Mouse (Mus musculus) bone marrow, adult 2 months (tissue): ENCODE measurements at regions not wholly inside any gene's neighbourhood (a gene's known extent, or its start where the extent isn't known, plus 50 kb on each side); places are given as distances from the start of the nearest gene placed in this dataset.

Experiments used
- H3K27ac ChIP-seq: fragments of 200-500 bp; 2 replicates; pipeline ENCODE4 v1.5.1; 2012; ENCODE audit warnings: low read depth, mild to moderate bottlenecking, control low read depth, inconsistent platforms, low read length; ENCODE audit not compliant: control insufficient read depth, poor library complexity, insufficient read depth
- H3K4me1 ChIP-seq: fragments of 200-500 bp; 2 replicates; pipeline ENCODE4 v1.6.1; 2011; ENCODE audit warnings: low read length; ENCODE audit not compliant: control insufficient read depth, insufficient read depth
- H3K4me3 ChIP-seq: fragments of 200-500 bp; replicated peaks from 2 replicates; pipeline ENCODE3; 2011; ENCODE audit warnings: mild to moderate bottlenecking, low read depth, low read length, control low read depth; ENCODE audit not compliant: control insufficient read depth
- CTCF ChIP-seq: fragments of 200-500 bp; IDR thresholded peaks from 2 replicates; pipeline ENCODE4 v1.5.1; 2011; ENCODE audit warnings: low read length, control low read depth; ENCODE audit not compliant: control insufficient read depth, insufficient read depth
- POLR2A ChIP-seq: fragments of 200-500 bp; IDR thresholded peaks from 2 replicates; pipeline ENCODE4 v1.6.1; 2011; ENCODE audit warnings: low read depth, mild to moderate bottlenecking, control low read depth, low read length, borderline replicate concordance; ENCODE audit not compliant: control insufficient read depth
- WGBS: fragments of 180-500 bp; shearing (Covaris S2); methylation state at CpG from one replicate; pipeline ENCODE4 v1.1.7; 2018; 5-methylcytosine and 5-hydroxymethylcytosine counted together

- H3K4me3 ChIP-seq, result no peak overlapping the region
- no peaks in the 10 kb centered on the region for H3K4me1 ChIP-seq
- TF ChIP-seq CTCF, result no peak
- TF ChIP-seq POLR2A, result no peak
- H3K27ac ChIP-seq, result no peak overlapping the region
- WGBS, result 67% methylated on average over 5 of the region's 5 CpGs
Measured at GRCm38 (mm10) chr3:31459456-31459855, 149.3 kb upstream of the Slc7a14 start.

- Histone ChIP-seq H3K4me1 (no peaks in the 10 kb centered on the region), H3K4me3 (no peak overlapping the region), H3K27ac (no peak overlapping the region)
- TF ChIP-seq POLR2A, result no peak
- no peak for TF ChIP-seq CTCF
- WGBS, result 78% methylated on average over 3 of the region's 4 CpGs
Measured at GRCm38 (mm10) chr3:31457938-31458337, 147.8 kb upstream of the Slc7a14 start.

GRCm38 (mm10) chr3:31455031-31455430 lies 144.9 kb upstream of the Slc7a14 start:
- no peaks in the 10 kb centered on the region for H3K4me1 ChIP-seq
- TF ChIP-seq POLR2A (no peak), CTCF (no peak)
- no peak overlapping the region for H3K27ac ChIP-seq
- 74% methylated on average over 5 of the region's 5 CpGs for WGBS
- H3K4me3 ChIP-seq, result no peak overlapping the region

- H3K27ac ChIP-seq, result no peak overlapping the region
- TF ChIP-seq CTCF (no peak), POLR2A (no peak)
- WGBS, result 76% methylated on average over 1 of the region's 1 CpGs
Measured at GRCm38 (mm10) chr3:31444861-31445260, 134.7 kb upstream of the Slc7a14 start.

GRCm38 (mm10) chr3:31444311-31444710 lies 134.1 kb upstream of the Slc7a14 start:
- 84% methylated on average over 7 of the region's 7 CpGs for WGBS
- TF ChIP-seq POLR2A (no peak), CTCF (no peak)
- no peak overlapping the region for H3K4me3 ChIP-seq
- H3K4me1 ChIP-seq, result no peaks in the 10 kb centered on the region
- no peak overlapping the region for H3K27ac ChIP-seq

More at GRCm38 (mm10) chr3:31444861-31445260, 134.7 kb upstream of the Slc7a14 start:
- Histone ChIP-seq H3K4me1 (no peaks in the 10 kb centered on the region), H3K4me3 (no peak overlapping the region)

GRCm38 (mm10) chr3:31443894-31444293 lies 133.7 kb upstream of the Slc7a14 start:
- 76% methylated on average over 5 of the region's 5 CpGs for WGBS
- Histone ChIP-seq H3K4me1 (no peaks in the 10 kb centered on the region), H3K27ac (no peak overlapping the region), H3K4me3 (no peak overlapping the region)
- TF ChIP-seq POLR2A, result no peak
- no peak for TF ChIP-seq CTCF

- TF ChIP-seq CTCF (no peak), POLR2A (no peak)
- Histone ChIP-seq H3K27ac (no peak overlapping the region), H3K4me1 (no peaks in the 10 kb centered on the region), H3K4me3 (no peak overlapping the region)
- 71% methylated on average over 2 of the region's 2 CpGs for WGBS
Measured at GRCm38 (mm10) chr3:31440282-31440681, 130.1 kb upstream of the Slc7a14 start.

GRCm38 (mm10) chr3:31437970-31438369 lies 127.8 kb upstream of the Slc7a14 start:
- Histone ChIP-seq H3K4me1 (no peaks in the 10 kb centered on the region), H3K27ac (no peak overlapping the region), H3K4me3 (no peak overlapping the region)
- TF ChIP-seq POLR2A (no peak), CTCF (no peak)
- 77% methylated on average over 3 of the region's 3 CpGs for WGBS
